Mouse (Mus musculus) heart, embryonic 10.5 days (tissue): ENCODE measurements around the gene Large2. TPM values are rescaled to one million over a fixed set of nuclear protein-coding genes. Genes with fewer than 3 reads are reported as not detected.
A peak's percentile ranks its signal among the peaks of the same experiment; 100 is the strongest.

Experiments used
- DNase-seq: peaks from one replicate; pipeline ENCODE4 v3.0.0-alpha.2; 2017; ENCODE audit warnings: low spot score
- H3K27ac ChIP-seq: fragments of 300-500 bp; sonication (generic); 2 replicates; pipeline ENCODE4 v1.5.1; 2016; ENCODE audit warnings: mild to moderate bottlenecking
- H3K27me3 ChIP-seq: fragments of 300-500 bp; sonication (generic); 2 replicates; pipeline ENCODE4 v1.6.1; 2016; ENCODE audit warnings: mild to moderate bottlenecking; ENCODE audit not compliant: poor library complexity, insufficient read depth, severe bottlenecking
- H3K36me3 ChIP-seq: fragments of 300-500 bp; sonication (generic); 2 replicates; pipeline ENCODE4 v1.6.1; 2016; ENCODE audit warnings: mild to moderate bottlenecking, moderate library complexity
- H3K4me1 ChIP-seq: fragments of 300-500 bp; sonication (generic); 2 replicates; pipeline ENCODE4 v1.6.1; 2016; ENCODE audit warnings: mild to moderate bottlenecking
- H3K4me3 ChIP-seq: fragments of 300-500 bp; sonication (generic); 2 replicates; pipeline ENCODE4 v1.5.1; 2016; ENCODE audit warnings: mild to moderate bottlenecking, moderate library complexity
- H3K9me3 ChIP-seq: fragments of 300-500 bp; sonication (generic); 2 replicates; pipeline ENCODE4 v1.6.1; 2016; ENCODE audit warnings: mild to moderate bottlenecking, moderate library complexity
- WGBS: fragments of 180-500 bp; shearing (Covaris S2); methylation state at CpG from one replicate; pipeline ENCODE4 v1.1.7; 2016; 5-methylcytosine and 5-hydroxymethylcytosine counted together
- polyA plus RNA-seq: library from polyadenylated mRNA; unstranded; fragments of >200 nt; fragmentation: Nextera tagmentation; extraction: Ambion mirVana; gene quantifications from 2 replicates; pipeline ENCODE4 v1.2.1, GENCODE M21; 2016

The Large2 gene
- polyA plus RNA-seq, 1 experiment from 2014 or later = 7.0 TPM

GRCm38 (mm10) chr2:92360893-92361292, 13.8 kb downstream of the Large2 start:
- DNase-seq = peak; percentile 78
- no peaks in the 10 kb centered on the region for H3K9me3 ChIP-seq
- peaks cover 11% of the 10 kb centered on the region for H3K4me1 ChIP-seq
- 24% methylated on average over 12 of the region's 12 CpGs for WGBS
- peaks cover 5% of the 10 kb centered on the region; the same call in 1 of the 2 replicates for H3K27me3 ChIP-seq
- H3K4me3 ChIP-seq = no peak overlapping the region
- peaks cover 76% of the 10 kb centered on the region for H3K36me3 ChIP-seq
- H3K27ac ChIP-seq = no peak overlapping the region

GRCm38 (mm10) chr2:92360186-92360823, 14.4 kb downstream of the Large2 start:
- H3K4me3 ChIP-seq = no peak overlapping the region
- no peak overlapping the region for H3K27ac ChIP-seq
- peaks cover 80% of the 10 kb centered on the region for H3K36me3 ChIP-seq
- WGBS = 76% methylated on average over 25 of the region's 25 CpGs
- H3K9me3 ChIP-seq = no peaks in the 10 kb centered on the region
- peak; percentile 58 for DNase-seq
- peaks cover 11% of the 10 kb centered on the region for H3K4me1 ChIP-seq
- peaks cover 2% of the 10 kb centered on the region; the same call in 1 of the 2 replicates for H3K27me3 ChIP-seq

- H3K4me3 ChIP-seq = no peak overlapping the region
- no peaks in the 10 kb centered on the region for H3K9me3 ChIP-seq
- H3K4me1 ChIP-seq = peaks cover 12% of the 10 kb centered on the region
- WGBS = 79% methylated on average over 2 of the region's 2 CpGs
- no peaks in the 10 kb centered on the region for H3K27me3 ChIP-seq
- H3K27ac ChIP-seq = no peak overlapping the region
- no peak for DNase-seq
- peaks cover 81% of the 10 kb centered on the region for H3K36me3 ChIP-seq
Measured at GRCm38 (mm10) chr2:92359301-92359700, 15.4 kb downstream of the Large2 start.

- 73% methylated on average over 6 of the region's 6 CpGs for WGBS
- H3K27ac ChIP-seq = no peak overlapping the region
- peaks cover 73% of the 10 kb centered on the region for H3K36me3 ChIP-seq
- peaks cover 15% of the 10 kb centered on the region for H3K4me1 ChIP-seq
- H3K9me3 ChIP-seq = no peaks in the 10 kb centered on the region
- no peak for DNase-seq
- no peak overlapping the region for H3K4me3 ChIP-seq
- H3K27me3 ChIP-seq = no peaks in the 10 kb centered on the region
Measured at GRCm38 (mm10) chr2:92354224-92354623, 20.4 kb downstream of the Large2 start.

- H3K27ac ChIP-seq = no peak overlapping the region
- 77% methylated on average over 5 of the region's 5 CpGs for WGBS
- no peaks in the 10 kb centered on the region for H3K27me3 ChIP-seq
- H3K9me3 ChIP-seq = no peaks in the 10 kb centered on the region
- DNase-seq = no peak
- peaks cover 22% of the 10 kb centered on the region for H3K4me1 ChIP-seq
- no peak overlapping the region for H3K4me3 ChIP-seq
- peaks cover 69% of the 10 kb centered on the region for H3K36me3 ChIP-seq
Measured at GRCm38 (mm10) chr2:92353402-92353801, 21.3 kb downstream of the Large2 start.

- no peaks in the 10 kb centered on the region for H3K27me3 ChIP-seq
- no peaks in the 10 kb centered on the region for H3K9me3 ChIP-seq
- H3K4me1 ChIP-seq = peaks cover 23% of the 10 kb centered on the region
- no peak for DNase-seq
- 66% methylated on average over 5 of the region's 5 CpGs for WGBS
- H3K4me3 ChIP-seq = no peak overlapping the region
- peaks cover 59% of the 10 kb centered on the region for H3K36me3 ChIP-seq
- H3K27ac ChIP-seq = no peak overlapping the region
Measured at GRCm38 (mm10) chr2:92350686-92351085, 24.0 kb downstream of the Large2 start.

GRCm38 (mm10) chr2:92349589-92350425, 24.9 kb downstream of the Large2 start:
- Histone ChIP-seq H3K27me3 (no peaks in the 10 kb centered on the region), H3K36me3 (peaks cover 55% of the 10 kb centered on the region), H3K27ac (peak overlapping the region; percentile 30; the same call in 1 of the 2 replicates), H3K4me1 (peaks cover 23% of the 10 kb centered on the region), H3K4me3 (no peak overlapping the region), H3K9me3 (no peaks in the 10 kb centered on the region)
- 62% methylated on average over 6 of the region's 6 CpGs for WGBS
- DNase-seq = peak; percentile 10

- 86% methylated on average over 2 of the region's 2 CpGs for WGBS
- peaks cover 55% of the 10 kb centered on the region for H3K36me3 ChIP-seq
- no peak overlapping the region for H3K4me3 ChIP-seq
- H3K9me3 ChIP-seq = no peaks in the 10 kb centered on the region
- no peak for DNase-seq
- no peak overlapping the region for H3K27ac ChIP-seq
- no peaks in the 10 kb centered on the region for H3K27me3 ChIP-seq
- H3K4me1 ChIP-seq = peaks cover 21% of the 10 kb centered on the region
Measured at GRCm38 (mm10) chr2:92347191-92347590, 27.5 kb downstream of the Large2 start.

- Histone ChIP-seq H3K27me3 (no peaks in the 10 kb centered on the region), H3K27ac (no peak overlapping the region), H3K4me1 (peaks cover 3% of the 10 kb centered on the region; the same call in 1 of the 2 replicates), H3K9me3 (no peaks in the 10 kb centered on the region), H3K4me3 (no peak overlapping the region), H3K36me3 (peaks cover 37% of the 10 kb centered on the region)
- no peak for DNase-seq
Measured at GRCm38 (mm10) chr2:92342418-92342817, 32.3 kb downstream of the Large2 start.

- Histone ChIP-seq H3K27me3 (no peaks in the 10 kb centered on the region), H3K9me3 (no peaks in the 10 kb centered on the region), H3K27ac (no peak overlapping the region), H3K4me1 (no peaks in the 10 kb centered on the region), H3K36me3 (peaks cover 68% of the 10 kb centered on the region), H3K4me3 (no peak overlapping the region)
- no peak for DNase-seq
- WGBS = 94% methylated on average over 2 of the region's 2 CpGs
Measured at GRCm38 (mm10) chr2:92331871-92332270, 42.8 kb downstream of the Large2 start.

- Histone ChIP-seq H3K36me3 (peaks cover 70% of the 10 kb centered on the region), H3K9me3 (no peaks in the 10 kb centered on the region), H3K4me3 (no peak overlapping the region), H3K27me3 (no peaks in the 10 kb centered on the region), H3K27ac (no peak overlapping the region), H3K4me1 (no peaks in the 10 kb centered on the region)
- WGBS = 80% methylated on average over 2 of the region's 2 CpGs
- no peak for DNase-seq
Measured at GRCm38 (mm10) chr2:92331410-92331809, 43.3 kb downstream of the Large2 start.

GRCm38 (mm10) chr2:92330840-92331239, 43.8 kb downstream of the Large2 start:
- Histone ChIP-seq H3K27me3 (no peaks in the 10 kb centered on the region), H3K36me3 (peaks cover 71% of the 10 kb centered on the region), H3K4me3 (no peak overlapping the region), H3K4me1 (no peaks in the 10 kb centered on the region), H3K9me3 (no peaks in the 10 kb centered on the region), H3K27ac (no peak overlapping the region)
- 45% methylated on average over 2 of the region's 2 CpGs for WGBS
- DNase-seq = no peak

- DNase-seq = peak; percentile 68
- 87% methylated on average over 8 of the region's 8 CpGs for whole genome bisulfite sequencing
- H3K4me3 ChIP-seq = no peak overlapping the region
- no peaks in the 10 kb centered on the region for H3K27me3 ChIP-seq
- peaks cover 60% of the 10 kb centered on the region for H3K36me3 ChIP-seq
- no peaks in the 10 kb centered on the region for H3K4me1 ChIP-seq
- no peaks in the 10 kb centered on the region for H3K9me3 ChIP-seq
- no peak overlapping the region for H3K27ac ChIP-seq
Measured at GRCm38 (mm10) chr2:92328206-92328605, 46.5 kb downstream of the Large2 start.
